Mouse (Mus musculus): ENCODE results near the gene Ncaph. TPM values are rescaled to one million over a fixed set of nuclear protein-coding genes. Genes with fewer than 3 reads are reported as not detected.

Ncaph gene
- 10 to 100 TPM in 1 of 2 experiments, 1 to 10 TPM in 1; 9.4 to 24.3 TPM for polyA plus RNA-seq (2012; fragmentation: generic; extraction: Trizol)

GRCm38 (mm10) chr2:127133621-127134461 is at the start of gene Ncaph:
Ncaph (minus strand) TSS chr2:127133954.

GRCm38 (mm10) chr2:127143158-127144063 is 9.7 kb upstream of the Ncaph start, which contains the start of gene Itpripl1:
Itpripl1 (minus strand) TSS chr2:127143442.

GRCm38 (mm10) chr2:127070435-127070841 is 63.3 kb downstream of the Ncaph start, which contains the start of gene Blvra:
Blvra (plus strand) TSS chr2:127070665.

Other genes starting within 250 kb of the Ncaph start
- gene Sppl2a, start 200.7 kb downstream of the Ncaph start, polyA plus RNA-seq (2012; fragmentation: generic; extraction: Trizol): 1 to 10 TPM in 1 of 2 experiments, under 1 TPM in 1; 0.42 to 8.7 TPM
- gene Ap4e1, start 125.2 kb downstream of the Ncaph start, polyA plus RNA-seq (2012; fragmentation: generic; extraction: Trizol): 1 to 10 TPM in 1 of 2 experiments, under 1 TPM in 1; 0.09 to 1.3 TPM
- 10 to 100 TPM; 18.3 to 31.4 TPM for gene Blvra, start 63.3 kb downstream of the Ncaph start, polyA plus RNA-seq (2012; fragmentation: generic; extraction: Trizol)
- 1 to 10 TPM; 1.1 to 1.2 TPM for gene Itpripl1, start 9.5 kb upstream of the Ncaph start, polyA plus RNA-seq (2012; fragmentation: generic; extraction: Trizol)
- 1 to 10 TPM in 1 of 2 experiments, under 1 TPM in 1; 0.53 to 1.9 TPM for gene 1810024B03Rik, start 74.3 kb upstream of the Ncaph start, polyA plus RNA-seq (2012; fragmentation: generic; extraction: Trizol)
- gene Snrnp200, start 74.4 kb upstream of the Ncaph start, polyA plus RNA-seq (2012; fragmentation: generic; extraction: Trizol): 10 to 100 TPM; 15.7 to 46.6 TPM
- 10 to 100 TPM; 23.8 to 42.1 TPM for gene Ciao1, start 113.9 kb upstream of the Ncaph start, polyA plus RNA-seq (2012; fragmentation: generic; extraction: Trizol)
- 10 to 100 TPM in 1 of 2 experiments, 1 to 10 TPM in 1; 7.5 to 36.2 TPM for gene Tmem127, start 114.0 kb upstream of the Ncaph start, polyA plus RNA-seq (2012; fragmentation: generic; extraction: Trizol)
- gene Stard7, start 136.3 kb upstream of the Ncaph start, polyA plus RNA-seq (2012; fragmentation: generic; extraction: Trizol): 10 to 100 TPM in 1 of 2 experiments, 1 to 10 TPM in 1; 6.1 to 17.6 TPM
- 1 to 10 TPM; 3.2 to 7.4 TPM for gene Dusp2, start 202.2 kb upstream of the Ncaph start, polyA plus RNA-seq (2012; fragmentation: generic; extraction: Trizol)
- under 1 TPM in 1 of 2 experiments, not detected in 1; 0.01 TPM for gene Astl, start 204.7 kb upstream of the Ncaph start, polyA plus RNA-seq (2012; fragmentation: generic; extraction: Trizol)
- gene Adra2b, start 229.3 kb upstream of the Ncaph start, polyA plus RNA-seq (2012; fragmentation: generic; extraction: Trizol): under 1 TPM in 1 of 2 experiments, not detected in 1; 0.01 TPM